Mouse (Mus musculus) testis, adult 2 months (tissue): ENCODE results near the gene Tbata.

Experiments
- CTCF ChIP-seq: fragments of 200-500 bp; IDR thresholded peaks from 2 replicates; pipeline ENCODE4 v1.5.1; 2012; ENCODE audit warnings: low read depth, mild to moderate bottlenecking, inconsistent platforms, low read length, moderate library complexity; ENCODE audit not compliant: control insufficient read depth, insufficient read depth, insufficient replicate concordance
- POLR2A ChIP-seq: fragments of 200-500 bp; IDR thresholded peaks from 2 replicates; pipeline ENCODE4 v1.6.1; 2012; ENCODE audit warnings: low read depth, mild to moderate bottlenecking, inconsistent platforms, low read length, moderate library complexity; ENCODE audit not compliant: control insufficient read depth

DNA sequence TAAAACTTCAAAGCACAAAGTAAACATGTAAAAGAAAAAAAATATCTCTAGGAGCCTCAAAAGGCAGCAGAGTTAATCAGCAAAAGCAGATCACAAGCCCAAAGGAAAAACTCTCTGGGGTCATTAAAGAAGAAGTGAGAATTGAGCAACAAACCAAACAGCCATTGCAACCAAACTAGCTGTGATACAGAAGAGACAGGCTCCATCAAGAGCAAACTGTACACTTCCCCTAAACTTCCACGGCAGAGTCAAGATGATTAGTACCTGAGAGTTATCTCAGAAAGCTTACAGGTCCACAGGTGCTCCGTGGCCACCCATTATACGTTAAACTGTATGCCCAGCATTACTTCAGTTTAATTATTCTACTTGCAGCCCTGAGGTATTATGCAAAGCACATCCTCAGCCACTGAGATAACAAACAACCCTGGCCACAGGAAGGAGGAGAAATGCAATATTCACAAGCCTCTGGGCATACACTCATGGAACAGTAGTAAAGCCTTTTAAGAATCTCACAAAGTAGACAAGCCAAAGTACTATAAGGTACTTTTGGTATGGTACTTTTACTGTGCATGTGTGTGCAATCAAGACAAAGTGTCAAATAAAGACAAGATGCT, 36.4 kb upstream of the Tbata start:
- TF ChIP-seq CTCF (no peak), POLR2A (no peak)
